Mouse (Mus musculus): ENCODE measurements around the gene Olfr1243. TPM values are rescaled to one million over a fixed set of nuclear protein-coding genes. Genes with fewer than 3 reads are reported as not detected.

Olfr1243 gene
- total and polyA plus RNA-seq, 3 experiments = 0.38 TPM; not detected in 2

Other genes starting within 250 kb of the Olfr1243 start
- gene Olfr1229, start 243.5 kb downstream of the Olfr1243 start, total RNA-seq (2014; fragmentation: Nextera tagmentation) = not detected in 2 replicates
- gene Olfr1229, start 243.5 kb downstream of the Olfr1243 start, total RNA-seq (2017) = 0.16 and 0.17 TPM in 2 replicates
- gene Olfr1229, start 243.5 kb downstream of the Olfr1243 start, polyA plus RNA-seq (2012) = not detected in 2 replicates
- not detected in 2 replicates for gene Olfr1230, start 234.2 kb downstream of the Olfr1243 start, total RNA-seq (2014; fragmentation: Nextera tagmentation)
- 0.41 TPM in 1 of 2 replicates, not detected in the other for gene Olfr1230, start 234.2 kb downstream of the Olfr1243 start, total RNA-seq (2017)
- gene Olfr1230, start 234.2 kb downstream of the Olfr1243 start, polyA plus RNA-seq (2012) = not detected in 2 replicates
- not detected in 2 replicates for gene Olfr1231, start 224.4 kb downstream of the Olfr1243 start, total RNA-seq (2014; fragmentation: Nextera tagmentation)
- 0.12 and 0.22 TPM in 2 replicates for gene Olfr1231, start 224.4 kb downstream of the Olfr1243 start, total RNA-seq (2017)
- gene Olfr1231, start 224.4 kb downstream of the Olfr1243 start, polyA plus RNA-seq (2012) = not detected in 2 replicates
- gene Olfr1232, start 201.8 kb downstream of the Olfr1243 start, total RNA-seq (2014; fragmentation: Nextera tagmentation) = not detected in 2 replicates
- not detected in 2 replicates for gene Olfr1232, start 201.8 kb downstream of the Olfr1243 start, total RNA-seq (2017)
- not detected in 2 replicates for gene Olfr1232, start 201.8 kb downstream of the Olfr1243 start, polyA plus RNA-seq (2012)
- not detected in 2 replicates for gene Olfr1233, start 189.1 kb downstream of the Olfr1243 start, total RNA-seq (2014; fragmentation: Nextera tagmentation)
- gene Olfr1233, start 189.1 kb downstream of the Olfr1243 start, total RNA-seq (2017) = under 0.01 and 0.16 TPM in 2 replicates
- gene Olfr1233, start 189.1 kb downstream of the Olfr1243 start, polyA plus RNA-seq (2012) = not detected in 2 replicates
- gene Olfr1234, start 166.6 kb downstream of the Olfr1243 start, total RNA-seq (2014; fragmentation: Nextera tagmentation) = not detected in 2 replicates
- 0.06 and 0.22 TPM in 2 replicates for gene Olfr1234, start 166.6 kb downstream of the Olfr1243 start, total RNA-seq (2017)
- gene Olfr1234, start 166.6 kb downstream of the Olfr1243 start, polyA plus RNA-seq (2012) = not detected in 2 replicates
- gene Olfr1238, start 121.8 kb downstream of the Olfr1243 start, total RNA-seq (2014; fragmentation: Nextera tagmentation) = not detected in 2 replicates
- gene Olfr1238, start 121.8 kb downstream of the Olfr1243 start, total RNA-seq (2017) = 0.11 and 0.12 TPM in 2 replicates
- gene Olfr1238, start 121.8 kb downstream of the Olfr1243 start, polyA plus RNA-seq (2012) = not detected in 2 replicates
- gene Olfr1239, start 111.1 kb downstream of the Olfr1243 start, total RNA-seq (2014; fragmentation: Nextera tagmentation) = not detected in 2 replicates
- 0.16 and 0.23 TPM in 2 replicates for gene Olfr1239, start 111.1 kb downstream of the Olfr1243 start, total RNA-seq (2017)
- not detected in 2 replicates for gene Olfr1239, start 111.1 kb downstream of the Olfr1243 start, polyA plus RNA-seq (2012)
- not detected in 2 replicates for gene Olfr1240, start 88.5 kb downstream of the Olfr1243 start, total RNA-seq (2014; fragmentation: Nextera tagmentation)
- 0.05 and 0.23 TPM in 2 replicates for gene Olfr1240, start 88.5 kb downstream of the Olfr1243 start, total RNA-seq (2017)
- not detected in 2 replicates for gene Olfr1240, start 88.5 kb downstream of the Olfr1243 start, polyA plus RNA-seq (2012)
- gene Olfr1241, start 44.4 kb downstream of the Olfr1243 start, total RNA-seq (2014; fragmentation: Nextera tagmentation) = not detected in 2 replicates
- 0.06 TPM in 1 of 2 replicates, not detected in the other for gene Olfr1241, start 44.4 kb downstream of the Olfr1243 start, total RNA-seq (2017)
- not detected in 2 replicates for gene Olfr1241, start 44.4 kb downstream of the Olfr1243 start, polyA plus RNA-seq (2012)
- gene Olfr1242, start 33.2 kb downstream of the Olfr1243 start, total RNA-seq (2014; fragmentation: Nextera tagmentation) = not detected in 2 replicates
- gene Olfr1242, start 33.2 kb downstream of the Olfr1243 start, total RNA-seq (2017) = not detected in 2 replicates
- gene Olfr1242, start 33.2 kb downstream of the Olfr1243 start, polyA plus RNA-seq (2012) = not detected in 2 replicates
- gene Olfr1245, start 47.0 kb upstream of the Olfr1243 start, total RNA-seq (2014; fragmentation: Nextera tagmentation) = not detected in 2 replicates
- gene Olfr1245, start 47.0 kb upstream of the Olfr1243 start, total RNA-seq (2017) = 0.46 TPM in 1 of 2 replicates, not detected in the other
- gene Olfr1245, start 47.0 kb upstream of the Olfr1243 start, polyA plus RNA-seq (2012) = not detected in 2 replicates
- gene Olfr1246, start 61.7 kb upstream of the Olfr1243 start, total RNA-seq (2014; fragmentation: Nextera tagmentation) = not detected in 2 replicates
- under 0.01 and 0.05 TPM in 2 replicates for gene Olfr1246, start 61.7 kb upstream of the Olfr1243 start, total RNA-seq (2017)
- gene Olfr1246, start 61.7 kb upstream of the Olfr1243 start, polyA plus RNA-seq (2012) = not detected in 2 replicates
- gene Olfr1247, start 82.6 kb upstream of the Olfr1243 start, total RNA-seq (2014; fragmentation: Nextera tagmentation) = not detected in 2 replicates
- 0.06 and 0.22 TPM in 2 replicates for gene Olfr1247, start 82.6 kb upstream of the Olfr1243 start, total RNA-seq (2017)
- gene Olfr1247, start 82.6 kb upstream of the Olfr1243 start, polyA plus RNA-seq (2012) = not detected in 2 replicates
- not detected in 2 replicates for gene Olfr1248, start 86.8 kb upstream of the Olfr1243 start, total RNA-seq (2014; fragmentation: Nextera tagmentation)
- gene Olfr1248, start 86.8 kb upstream of the Olfr1243 start, total RNA-seq (2017) = 0.17 TPM in 1 of 2 replicates, not detected in the other
- not detected in 2 replicates for gene Olfr1248, start 86.8 kb upstream of the Olfr1243 start, polyA plus RNA-seq (2012)
- not detected in 2 replicates for gene Olfr1249, start 103.5 kb upstream of the Olfr1243 start, total RNA-seq (2014; fragmentation: Nextera tagmentation)
- gene Olfr1249, start 103.5 kb upstream of the Olfr1243 start, total RNA-seq (2017) = not detected in 2 replicates
- not detected in 2 replicates for gene Olfr1249, start 103.5 kb upstream of the Olfr1243 start, polyA plus RNA-seq (2012)
- not detected in 2 replicates for gene Olfr1250, start 130.0 kb upstream of the Olfr1243 start, total RNA-seq (2014; fragmentation: Nextera tagmentation)
- 0.12 and 0.27 TPM in 2 replicates for gene Olfr1250, start 130.0 kb upstream of the Olfr1243 start, total RNA-seq (2017)
- not detected in 2 replicates for gene Olfr1250, start 130.0 kb upstream of the Olfr1243 start, polyA plus RNA-seq (2012)
- not detected in 2 replicates for gene Olfr1251, start 140.4 kb upstream of the Olfr1243 start, total RNA-seq (2014; fragmentation: Nextera tagmentation)
- gene Olfr1251, start 140.4 kb upstream of the Olfr1243 start, total RNA-seq (2017) = not detected in 2 replicates
- not detected in 2 replicates for gene Olfr1251, start 140.4 kb upstream of the Olfr1243 start, polyA plus RNA-seq (2012)
- not detected in 2 replicates for gene Olfr1252, start 193.5 kb upstream of the Olfr1243 start, total RNA-seq (2014; fragmentation: Nextera tagmentation)
- 0.06 and 0.11 TPM in 2 replicates for gene Olfr1252, start 193.5 kb upstream of the Olfr1243 start, total RNA-seq (2017)
- gene Olfr1252, start 193.5 kb upstream of the Olfr1243 start, polyA plus RNA-seq (2012) = not detected in 2 replicates
- not detected in 2 replicates for gene Olfr1253, start 225.6 kb upstream of the Olfr1243 start, total RNA-seq (2014; fragmentation: Nextera tagmentation)
- gene Olfr1253, start 225.6 kb upstream of the Olfr1243 start, total RNA-seq (2017) = 0.06 and 0.16 TPM in 2 replicates
- gene Olfr1253, start 225.6 kb upstream of the Olfr1243 start, polyA plus RNA-seq (2012) = not detected in 2 replicates

Data from G1E (cell line).